Mouse (Mus musculus) hindbrain, postnatal 0 days (tissue): Measurements from ENCODE around the gene Kcnk1. TPM values are rescaled to one million over a fixed set of nuclear protein-coding genes. Genes with fewer than 3 reads are reported as not detected.

Experiments used
- ATAC-seq: fragments of 200-750 bp; cut with Nextera tagmentation; 2 replicates; pipeline ENCODE4 v1.8.0; 2017; ENCODE audit warnings: mild to moderate bottlenecking, moderate TSS enrichment, moderate library complexity
- DNase-seq: peaks from one replicate; pipeline ENCODE4 v3.0.0-alpha.2; 2015; ENCODE audit warnings: low spot score
- H3K27ac ChIP-seq: fragments of 300-500 bp; sonication (generic); 2 replicates; pipeline ENCODE4 v1.5.1; 2014; ENCODE audit warnings: mild to moderate bottlenecking
- H3K27me3 ChIP-seq: fragments of 300-500 bp; sonication (generic); 2 replicates; pipeline ENCODE4 v1.6.1; 2014; ENCODE audit warnings: low read length, mixed read lengths; ENCODE audit not compliant: insufficient read depth
- H3K36me3 ChIP-seq: fragments of 300-500 bp; sonication (generic); 2 replicates; pipeline ENCODE4 v1.6.1; 2014; ENCODE audit warnings: low read length, mixed read lengths; ENCODE audit not compliant: insufficient read depth
- H3K4me1 ChIP-seq: fragments of 300-500 bp; sonication (generic); 2 replicates; pipeline ENCODE4 v1.6.1; 2014; ENCODE audit warnings: antibody characterized with exemption, low read length, mixed read lengths; ENCODE audit not compliant: insufficient read depth
- H3K4me2 ChIP-seq: fragments of 300-500 bp; sonication (generic); 2 replicates; pipeline ENCODE4 v1.6.1; 2014; ENCODE audit warnings: low read depth, mild to moderate bottlenecking, low read length, moderate library complexity, mixed read lengths
- H3K4me3 ChIP-seq: fragments of 300-500 bp; sonication (generic); 2 replicates; pipeline ENCODE4 v1.5.1; 2014; ENCODE audit warnings: low read length
- H3K9ac ChIP-seq: fragments of 300-500 bp; sonication (generic); replicated peaks from 2 replicates; pipeline ENCODE4 v1.6.1; 2014; ENCODE audit warnings: mild to moderate bottlenecking, low read length, moderate library complexity, mixed read lengths
- H3K9me3 ChIP-seq: fragments of 300-500 bp; sonication (generic); 2 replicates; pipeline ENCODE4 v1.6.1; 2016; ENCODE audit warnings: low read length, mixed read lengths
- CTCF ChIP-seq: IDR thresholded peaks from 2 replicates; pipeline ENCODE4 v1.5.1; 2016; ENCODE audit warnings: antibody characterized with exemption, control low read depth, low read depth
- WGBS: fragments of 180-500 bp; shearing (Covaris S2); extraction: QIAGEN DNeasy Blood & Tissue Kit; methylation state at CpG from one replicate; pipeline ENCODE4 v1.1.7; 2014; 5-methylcytosine and 5-hydroxymethylcytosine counted together
- polyA plus RNA-seq: library from polyadenylated mRNA; unstranded; fragments of >200 nt; fragmentation: Nextera tagmentation; extraction: Ambion mirVana; gene quantifications from 2 replicates; pipeline ENCODE4 v1.2.1, GENCODE M21; 2015
- total RNA-seq: library from RNA; depleted of rRNA; stranded (reverse); fragments of >200 nt; gene quantifications from 2 replicates; pipeline ENCODE4 v1.2.3, GENCODE M21; 2014

Gene Kcnk1
- total and polyA plus RNA-seq, 2 experiments from 2014 or later: 38.2 to 75.5 TPM

- WGBS: 52% methylated on average over 4 of the region's 4 CpGs
- no peaks in the 10 kb centered on the region for H3K27me3 ChIP-seq
- no peak overlapping the region for H3K9ac ChIP-seq
- no peak for TF ChIP-seq CTCF
- no peaks in the 10 kb centered on the region for H3K9me3 ChIP-seq
- DNase-seq (peak; percentile 63), ATAC-seq (peak; percentile 55; the same call in 1 of the 2 replicates)
- 0 out of 2 replicates have a peak, but pooled peaks cover 8% of the 10 kb centered on the region for H3K36me3 ChIP-seq
- no peak overlapping the region for H3K4me3 ChIP-seq
- H3K27ac ChIP-seq: peak overlapping the region; percentile 48; the same call in 1 of the 2 replicates
- no peaks in the 10 kb centered on the region; the same call in 1 of the 2 replicates for H3K4me1 ChIP-seq
- no peak overlapping the region for H3K4me2 ChIP-seq
Measured at GRCm38 (mm10) chr8:126035046-126035445, 40.1 kb downstream of the Kcnk1 start.

- Histone ChIP-seq H3K27me3 (no peaks in the 10 kb centered on the region), H3K9me3 (no peaks in the 10 kb centered on the region), H3K9ac (no peak overlapping the region), H3K27ac (peak overlapping the region; percentile 48; the same call in 1 of the 2 replicates), H3K4me2 (no peak overlapping the region), H3K4me1 (no peaks in the 10 kb centered on the region; the same call in 1 of the 2 replicates), H3K4me3 (no peak overlapping the region), H3K36me3 (no peaks in the 10 kb centered on the region)
- WGBS: 64% methylated on average over 5 of the region's 5 CpGs
- TF ChIP-seq CTCF: no peak
- no peak for DNase-seq
- no peak for ATAC-seq
Measured at GRCm38 (mm10) chr8:126036340-126036739, 41.4 kb downstream of the Kcnk1 start.

GRCm38 (mm10) chr8:126045751-126046150 is 50.8 kb downstream of the Kcnk1 start:
- no peaks in the 10 kb centered on the region for H3K36me3 ChIP-seq
- no peaks in the 10 kb centered on the region for H3K9me3 ChIP-seq
- no peak for TF ChIP-seq CTCF
- no peak overlapping the region for H3K9ac ChIP-seq
- no peaks in the 10 kb centered on the region for H3K4me1 ChIP-seq
- H3K4me2 ChIP-seq: no peak overlapping the region
- 71% methylated on average over 4 of the region's 4 CpGs for WGBS
- H3K4me3 ChIP-seq: no peak overlapping the region
- no peak overlapping the region for H3K27ac ChIP-seq
- DNase-seq (no peak), ATAC-seq (no peak)
- no peaks in the 10 kb centered on the region for H3K27me3 ChIP-seq

- no peaks in the 10 kb centered on the region for H3K9me3 ChIP-seq
- H3K9ac ChIP-seq: no peak overlapping the region
- 64% methylated on average over 4 of the region's 4 CpGs for WGBS
- no peak overlapping the region for H3K4me3 ChIP-seq
- DNase-seq: no peak
- no peak overlapping the region for H3K4me2 ChIP-seq
- H3K27ac ChIP-seq: no peak overlapping the region
- H3K4me1 ChIP-seq: no peaks in the 10 kb centered on the region
- H3K27me3 ChIP-seq: no peaks in the 10 kb centered on the region
- no peak for ATAC-seq
- no peak for TF ChIP-seq CTCF
- H3K36me3 ChIP-seq: no peaks in the 10 kb centered on the region
Measured at GRCm38 (mm10) chr8:126053911-126054310, 58.9 kb downstream of the Kcnk1 start.

GRCm38 (mm10) chr8:126058876-126059275 is 63.9 kb downstream of the Kcnk1 start:
- Histone ChIP-seq H3K27ac (no peak overlapping the region), H3K4me3 (no peak overlapping the region), H3K4me2 (no peak overlapping the region), H3K4me1 (no peaks in the 10 kb centered on the region), H3K9me3 (no peaks in the 10 kb centered on the region), H3K9ac (no peak overlapping the region), H3K36me3 (no peaks in the 10 kb centered on the region), H3K27me3 (no peaks in the 10 kb centered on the region)
- WGBS: 43% methylated on average over 4 of the region's 4 CpGs
- TF ChIP-seq CTCF: no peak
- ATAC-seq (no peak), DNase-seq (no peak)

GRCm38 (mm10) chr8:126062844-126063243 is 67.9 kb downstream of the Kcnk1 start:
- Histone ChIP-seq H3K4me1 (peaks cover 10% of the 10 kb centered on the region; the same call in 1 of the 2 replicates), H3K27ac (no peak overlapping the region), H3K9ac (no peak overlapping the region), H3K4me3 (no peak overlapping the region), H3K9me3 (no peaks in the 10 kb centered on the region), H3K27me3 (no peaks in the 10 kb centered on the region), H3K4me2 (no peak overlapping the region), H3K36me3 (no peaks in the 10 kb centered on the region)
- WGBS: 74% methylated on average over 10 of the region's 10 CpGs
- DNase-seq: no peak
- no peak for TF ChIP-seq CTCF
- ATAC-seq: no peak

- Histone ChIP-seq H3K27ac (peak overlapping the region; percentile 57; the same call in 1 of the 2 replicates), H3K9me3 (no peaks in the 10 kb centered on the region), H3K27me3 (no peaks in the 10 kb centered on the region), H3K4me3 (no peak overlapping the region), H3K4me2 (no peak overlapping the region), H3K9ac (no peak overlapping the region), H3K36me3 (no peaks in the 10 kb centered on the region), H3K4me1 (peaks cover 16% of the 10 kb centered on the region)
- TF ChIP-seq CTCF: no peak
- ATAC-seq: peak; percentile 77
- WGBS: 50% methylated on average over 9 of the region's 9 CpGs
- DNase-seq: peak; percentile 57
Measured at GRCm38 (mm10) chr8:126063832-126064409, 69.0 kb downstream of the Kcnk1 start.
